Mouse (Mus musculus): Measurements from ENCODE around the gene Grik2.

- no peak for TF ChIP-seq CTCF (IDR thresholded peaks at IDR 0.05; ENCODE audit: borderline replicate concordance, control insufficient read depth, extremely low read depth, insufficient read depth, low read length, poor library complexity)
- TF ChIP-seq POLR2A (IDR thresholded peaks at IDR 0.05; ENCODE audit: control insufficient read depth, extremely low read depth, insufficient read depth, low read length, poor library complexity) = no peak
Measured at GRCm38 (mm10) chr10:49473613-49474012, 315.0 kb downstream of the Grik2 start.

Measured in thymus, adult 2 months (tissue).